Mouse (Mus musculus) hindbrain, embryonic 13.5 days (tissue): ENCODE results near the gene Emilin2. TPM values are rescaled to one million over a fixed set of nuclear protein-coding genes. Genes with fewer than 3 reads are reported as not detected.

Experiments
- ATAC-seq: fragments of 200-750 bp; cut with Nextera tagmentation; 2 replicates; pipeline ENCODE4 v1.8.0; 2017; ENCODE audit warnings: moderate TSS enrichment; ENCODE audit not compliant: low FRiP score
- H3K27ac ChIP-seq: fragments of 300-500 bp; sonication (generic); 2 replicates; pipeline ENCODE4 v1.5.1; 2015; ENCODE audit warnings: inconsistent platforms, mild to moderate bottlenecking, moderate library complexity
- H3K27me3 ChIP-seq: fragments of 300-500 bp; sonication (generic); 2 replicates; pipeline ENCODE4 v1.6.1; 2015; ENCODE audit warnings: mild to moderate bottlenecking, inconsistent platforms
- H3K36me3 ChIP-seq: fragments of 300-500 bp; sonication (generic); 2 replicates; pipeline ENCODE4 v1.6.1; 2015; ENCODE audit warnings: mild to moderate bottlenecking, inconsistent platforms
- H3K4me1 ChIP-seq: fragments of 300-500 bp; sonication (generic); replicated peaks from 2 replicates; pipeline ENCODE4 v1.6.1; 2015; ENCODE audit warnings: inconsistent platforms
- H3K4me2 ChIP-seq: fragments of 300-500 bp; sonication (generic); 2 replicates; pipeline ENCODE4 v1.6.1; 2015; ENCODE audit warnings: inconsistent platforms, mild to moderate bottlenecking, moderate library complexity
- H3K4me3 ChIP-seq: fragments of 300-500 bp; sonication (generic); 2 replicates; pipeline ENCODE4 v1.5.1; 2015; ENCODE audit warnings: mild to moderate bottlenecking, inconsistent platforms
- H3K9ac ChIP-seq: fragments of 300-500 bp; sonication (generic); 2 replicates; pipeline ENCODE4 v1.6.1; 2015; ENCODE audit warnings: mild to moderate bottlenecking, inconsistent platforms
- H3K9me3 ChIP-seq: fragments of 300-500 bp; sonication (generic); 2 replicates; pipeline ENCODE4 v1.6.1; 2016; ENCODE audit warnings: inconsistent platforms
- WGBS: fragments of 180-500 bp; shearing (Covaris S2); methylation state at CpG from one replicate; pipeline ENCODE4 v1.1.7; 2015; 5-methylcytosine and 5-hydroxymethylcytosine counted together
- polyA plus RNA-seq: library from polyadenylated mRNA; unstranded; fragments of >200 nt; fragmentation: Nextera tagmentation; extraction: Ambion mirVana; gene quantifications from 2 replicates; pipeline ENCODE4 v1.2.1, GENCODE M21; 2015

Gene Emilin2
- polyA plus RNA-seq, 1 experiment from 2014 or later = 2.2 TPM

DNA sequence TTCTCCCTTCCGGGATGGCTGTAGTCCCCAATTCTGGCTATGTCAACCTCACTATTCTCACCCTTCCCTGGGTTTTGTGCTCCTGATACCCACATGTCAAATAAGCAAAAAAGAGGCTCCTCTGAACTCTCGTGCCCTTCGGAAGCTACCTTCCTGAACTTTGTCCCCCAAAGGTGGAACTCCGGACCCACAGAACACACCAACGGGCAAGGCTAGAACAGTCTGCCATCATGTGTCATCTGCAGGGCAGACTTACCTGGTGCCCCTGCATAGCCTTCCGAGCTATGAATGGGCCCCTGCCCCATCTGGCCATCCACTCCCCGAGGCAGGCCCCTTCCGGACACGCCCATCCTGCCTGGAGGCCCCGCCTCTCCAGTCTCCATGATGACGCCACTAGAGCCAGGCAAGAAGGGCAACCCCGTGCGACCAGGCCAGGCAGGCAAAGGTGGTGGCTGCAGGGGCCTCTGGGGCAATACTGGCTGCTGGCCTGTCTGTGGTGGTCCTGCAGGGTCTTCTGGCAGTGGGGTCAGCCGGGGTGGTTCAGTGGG is 55.6 kb downstream of the Emilin2 start:
- ATAC-seq = no peak
- Histone ChIP-seq H3K27me3 (no peaks in the 10 kb centered on the region), H3K9ac (no peak overlapping the region), H3K4me1 (peaks cover 10% of the 10 kb centered on the region; the same call in 1 of the 2 replicates), H3K36me3 (peaks cover 5% of the 10 kb centered on the region; the same call in 1 of the 2 replicates), H3K4me3 (no peak overlapping the region), H3K27ac (no peak overlapping the region), H3K4me2 (no peak overlapping the region), H3K9me3 (no peaks in the 10 kb centered on the region)
- WGBS = 89% methylated on average over 14 of the region's 14 CpGs

DNA sequence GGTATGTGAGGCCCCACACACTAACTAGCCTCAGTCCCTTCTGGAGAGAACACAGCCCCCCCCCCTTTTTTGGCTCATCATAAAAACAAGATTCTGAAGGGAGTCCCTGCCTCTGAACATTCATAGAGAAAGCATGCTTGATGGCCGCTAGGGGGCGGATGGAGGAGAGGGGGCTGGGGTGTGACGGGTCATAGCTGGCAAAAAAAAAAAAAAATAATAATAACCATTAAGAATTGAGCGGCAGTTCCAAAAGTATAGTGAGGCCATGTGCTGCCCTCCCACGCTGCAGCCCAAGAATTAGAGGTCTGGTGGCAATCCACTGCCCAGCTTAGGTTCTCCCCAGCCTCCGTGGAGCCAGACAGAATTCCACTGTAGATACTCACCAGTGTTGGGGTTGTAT is 57.0 kb downstream of the Emilin2 start:
- no peaks in the 10 kb centered on the region for H3K27me3 ChIP-seq
- H3K4me2 ChIP-seq = no peak overlapping the region
- H3K27ac ChIP-seq = no peak overlapping the region
- H3K4me1 ChIP-seq = peaks cover 10% of the 10 kb centered on the region; the same call in 1 of the 2 replicates
- WGBS = 61% methylated on average over 6 of the region's 6 CpGs
- no peak overlapping the region for H3K9ac ChIP-seq
- no peak for ATAC-seq
- peaks cover 16% of the 10 kb centered on the region for H3K36me3 ChIP-seq
- H3K4me3 ChIP-seq = no peak overlapping the region
- no peaks in the 10 kb centered on the region for H3K9me3 ChIP-seq

- ATAC-seq = no peak
- Histone ChIP-seq H3K4me1 (peaks cover 10% of the 10 kb centered on the region; the same call in 1 of the 2 replicates), H3K9me3 (no peaks in the 10 kb centered on the region), H3K9ac (no peak overlapping the region), H3K27ac (no peak overlapping the region), H3K27me3 (no peaks in the 10 kb centered on the region), H3K4me2 (no peak overlapping the region), H3K4me3 (no peak overlapping the region), H3K36me3 (peaks cover 19% of the 10 kb centered on the region)
- 93% methylated on average over 5 of the region's 5 CpGs for WGBS
Measured at GRCm38 (mm10) chr17:71254106-71254505, 57.7 kb downstream of the Emilin2 start.

DNA sequence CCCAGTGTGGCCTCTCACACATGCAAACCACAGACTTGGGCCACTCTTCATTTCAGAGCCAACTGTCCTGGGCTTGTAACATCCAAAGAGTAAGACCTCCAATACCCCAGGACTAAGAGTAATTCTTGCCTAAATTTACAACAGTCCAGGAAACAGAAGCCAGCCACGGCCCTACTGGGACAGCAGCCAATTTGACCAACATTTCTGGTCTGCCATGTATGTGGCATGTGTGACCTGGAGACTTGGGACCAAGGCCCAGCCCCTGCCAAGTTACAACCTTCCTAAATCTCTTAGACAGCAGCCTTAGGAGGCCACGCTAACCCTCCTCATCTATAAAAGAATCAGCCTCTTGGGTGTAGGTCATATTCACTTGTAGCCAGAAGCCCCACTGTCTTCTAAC is 58.4 kb downstream of the Emilin2 start:
- Histone ChIP-seq H3K4me3 (no peak overlapping the region), H3K27ac (no peak overlapping the region), H3K4me1 (peaks cover 10% of the 10 kb centered on the region; the same call in 1 of the 2 replicates), H3K36me3 (peaks cover 26% of the 10 kb centered on the region), H3K27me3 (no peaks in the 10 kb centered on the region), H3K9me3 (no peaks in the 10 kb centered on the region), H3K4me2 (no peak overlapping the region), H3K9ac (no peak overlapping the region)
- ATAC-seq = no peak
- WGBS = 96% methylated on average over 2 of the region's 2 CpGs

- Histone ChIP-seq H3K36me3 (peaks cover 38% of the 10 kb centered on the region), H3K27ac (no peak overlapping the region)
Measured at GRCm38 (mm10) chr17:71252101-71252500, 59.7 kb downstream of the Emilin2 start.

DNA sequence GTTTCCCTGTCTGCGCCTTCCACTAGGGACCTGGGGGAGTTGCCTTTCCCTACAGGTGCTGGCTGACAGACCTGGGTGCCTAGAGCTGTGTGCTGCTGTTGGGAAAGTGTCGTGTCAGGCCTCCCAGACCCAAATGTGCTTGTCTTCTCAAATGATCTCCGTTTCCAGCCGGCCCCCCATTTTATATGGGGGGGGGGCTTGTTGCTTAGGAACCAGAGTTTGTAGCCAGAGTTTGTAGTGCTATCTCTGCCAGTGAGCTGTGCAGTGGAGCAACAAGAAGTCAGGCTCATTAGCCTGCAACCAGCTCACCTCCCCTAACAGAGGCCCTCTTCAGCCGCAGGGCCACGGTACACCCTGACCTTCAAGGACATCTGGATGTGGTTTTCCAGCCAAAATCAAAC is 60.2 kb downstream of the Emilin2 start:
- Histone ChIP-seq H3K9me3 (no peaks in the 10 kb centered on the region), H3K4me2 (no peak overlapping the region), H3K27me3 (no peaks in the 10 kb centered on the region), H3K27ac (no peak overlapping the region), H3K4me3 (no peak overlapping the region), H3K9ac (no peak overlapping the region), H3K4me1 (peaks cover 10% of the 10 kb centered on the region; the same call in 1 of the 2 replicates), H3K36me3 (peaks cover 43% of the 10 kb centered on the region)
- 73% methylated on average over 6 of the region's 6 CpGs for WGBS
- ATAC-seq = no peak

More at GRCm38 (mm10) chr17:71252101-71252500, 59.7 kb downstream of the Emilin2 start:
- 91% methylated on average over 9 of the region's 9 CpGs for WGBS
- ATAC-seq = no peak
- H3K9ac ChIP-seq = no peak overlapping the region
- H3K4me3 ChIP-seq = no peak overlapping the region
- H3K27me3 ChIP-seq = no peaks in the 10 kb centered on the region
- peaks cover 10% of the 10 kb centered on the region; the same call in 1 of the 2 replicates for H3K4me1 ChIP-seq
- no peak overlapping the region for H3K4me2 ChIP-seq
- H3K9me3 ChIP-seq = no peaks in the 10 kb centered on the region

DNA sequence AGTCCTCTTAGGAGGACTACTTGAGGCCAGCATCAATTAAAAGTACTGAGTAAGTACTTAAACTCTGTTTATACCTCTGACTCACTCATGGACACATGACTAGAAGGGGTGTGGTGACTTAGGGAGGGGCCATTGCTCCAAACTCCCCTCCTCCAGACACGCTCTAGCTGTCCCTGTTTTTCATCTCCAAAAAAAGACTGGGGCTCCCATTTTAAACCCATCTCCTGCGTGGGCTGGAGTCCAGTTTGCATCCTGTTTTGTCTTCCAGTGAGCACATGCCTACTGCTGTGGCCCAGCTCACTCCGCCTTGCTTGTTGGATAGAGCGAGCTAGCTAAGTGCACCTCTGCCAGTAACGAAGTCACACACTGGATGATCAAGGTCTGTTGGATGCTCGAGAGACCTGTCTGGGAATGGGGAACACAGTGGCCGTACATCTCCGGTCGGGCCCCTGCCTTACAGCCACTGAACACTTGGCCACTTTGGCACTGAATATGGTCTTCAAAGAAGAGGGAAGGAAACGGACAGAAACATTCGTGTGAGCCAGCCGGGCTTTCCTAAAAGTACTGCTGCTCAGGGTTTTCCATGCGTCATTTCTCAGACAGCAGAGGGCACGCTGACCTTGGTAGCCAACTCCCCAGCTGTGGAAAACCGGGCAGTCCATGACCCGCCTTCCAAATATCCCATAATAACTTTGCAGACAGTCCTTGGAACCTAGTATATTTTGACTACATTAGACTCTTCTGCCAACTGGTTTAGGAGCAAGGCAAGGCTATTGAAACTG is 60.8 kb downstream of the Emilin2 start:
- ATAC-seq = no peak

DNA sequence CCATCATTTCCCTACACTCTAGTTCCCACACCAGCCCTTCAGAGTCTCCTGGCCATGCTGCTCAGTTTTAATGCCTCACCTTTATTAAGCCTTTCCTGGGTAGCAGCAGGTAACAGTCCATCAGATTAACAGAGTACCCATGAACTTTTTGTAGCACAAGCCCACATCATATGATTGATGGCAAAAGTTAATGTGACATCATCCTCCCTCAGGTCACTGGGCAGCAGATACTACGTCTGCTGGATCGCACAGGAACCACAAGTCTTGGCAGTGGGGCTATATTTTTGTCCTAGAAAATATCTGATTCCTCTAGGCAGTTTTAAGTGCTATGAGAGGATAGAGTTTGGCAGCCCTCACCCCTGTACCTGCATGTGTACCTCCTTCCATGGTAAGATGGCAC is 61.7 kb downstream of the Emilin2 start:
- Histone ChIP-seq H3K27ac (no peak overlapping the region), H3K9me3 (no peaks in the 10 kb centered on the region), H3K4me2 (no peak overlapping the region), H3K4me3 (no peak overlapping the region), H3K36me3 (peaks cover 59% of the 10 kb centered on the region), H3K9ac (no peak overlapping the region), H3K4me1 (peaks cover 10% of the 10 kb centered on the region; the same call in 1 of the 2 replicates), H3K27me3 (no peaks in the 10 kb centered on the region)
- no peak for ATAC-seq
- WGBS = 87% methylated on average over 2 of the region's 2 CpGs

More for the DNA sequence above, 60.8 kb downstream of the Emilin2 start:
- Histone ChIP-seq H3K36me3 (peaks cover 49% of the 10 kb centered on the region), H3K4me1 (peaks cover 10% of the 10 kb centered on the region; the same call in 1 of the 2 replicates), H3K4me3 (no peak overlapping the region), H3K27me3 (no peaks in the 10 kb centered on the region), H3K4me2 (no peak overlapping the region), H3K9ac (no peak overlapping the region), H3K27ac (no peak overlapping the region), H3K9me3 (no peaks in the 10 kb centered on the region)
- WGBS = 88% methylated on average over 16 of the region's 16 CpGs

DNA sequence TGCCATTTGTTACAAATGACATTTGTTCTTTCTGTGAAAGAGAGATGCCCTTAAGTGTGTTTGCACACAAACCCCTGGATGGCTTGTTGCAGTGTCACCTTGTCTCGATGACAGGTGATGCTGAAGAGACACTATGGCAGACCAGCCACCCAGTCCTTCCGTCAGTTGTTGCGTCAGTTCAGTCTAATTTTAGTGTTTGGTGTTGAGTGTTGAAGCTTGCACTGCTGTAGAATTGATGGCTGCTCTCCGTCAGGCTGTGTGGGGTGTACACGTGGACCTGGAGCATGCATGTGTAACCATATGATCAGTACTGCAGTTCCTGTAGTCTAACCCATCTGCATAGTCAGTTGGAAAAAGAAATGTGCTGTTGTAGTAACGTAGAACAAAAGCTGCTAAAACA is 62.8 kb downstream of the Emilin2 start:
- Histone ChIP-seq H3K27ac (no peak overlapping the region), H3K4me3 (no peak overlapping the region), H3K36me3 (peaks cover 70% of the 10 kb centered on the region), H3K4me2 (no peak overlapping the region), H3K27me3 (no peaks in the 10 kb centered on the region), H3K9me3 (no peaks in the 10 kb centered on the region), H3K4me1 (peaks cover 10% of the 10 kb centered on the region; the same call in 1 of the 2 replicates), H3K9ac (no peak overlapping the region)
- WGBS = 87% methylated on average over 6 of the region's 6 CpGs
- ATAC-seq = no peak

GRCm38 (mm10) chr17:71246022-71246421 is 65.8 kb downstream of the Emilin2 start:
- Histone ChIP-seq H3K9me3 (no peaks in the 10 kb centered on the region), H3K36me3 (peaks cover 93% of the 10 kb centered on the region), H3K4me3 (no peak overlapping the region), H3K9ac (no peak overlapping the region), H3K4me1 (no peaks in the 10 kb centered on the region), H3K4me2 (no peak overlapping the region), H3K27ac (no peak overlapping the region), H3K27me3 (no peaks in the 10 kb centered on the region)
- 91% methylated on average over 4 of the region's 4 CpGs for WGBS
- ATAC-seq = no peak

GRCm38 (mm10) chr17:71245133-71245532 is 66.6 kb downstream of the Emilin2 start:
- Histone ChIP-seq H3K4me1 (no peaks in the 10 kb centered on the region), H3K4me3 (no peak overlapping the region), H3K9me3 (no peaks in the 10 kb centered on the region), H3K36me3 (peaks cover 95% of the 10 kb centered on the region), H3K4me2 (no peak overlapping the region), H3K9ac (no peak overlapping the region), H3K27ac (no peak overlapping the region), H3K27me3 (no peaks in the 10 kb centered on the region)
- WGBS = 98% methylated on average over 15 of the region's 15 CpGs
- ATAC-seq = no peak

GRCm38 (mm10) chr17:71242666-71243065 is 69.1 kb downstream of the Emilin2 start:
- Histone ChIP-seq H3K9ac (no peak overlapping the region), H3K27me3 (no peaks in the 10 kb centered on the region), H3K4me1 (no peaks in the 10 kb centered on the region), H3K27ac (no peak overlapping the region), H3K4me3 (no peak overlapping the region), H3K4me2 (no peak overlapping the region), H3K36me3 (peaks cover 96% of the 10 kb centered on the region), H3K9me3 (no peaks in the 10 kb centered on the region)
- ATAC-seq = no peak
- 95% methylated on average over 7 of the region's 7 CpGs for WGBS

GRCm38 (mm10) chr17:71240811-71241210 is 71.0 kb downstream of the Emilin2 start:
- Histone ChIP-seq H3K4me2 (no peak overlapping the region), H3K4me3 (no peak overlapping the region), H3K9ac (no peak overlapping the region), H3K36me3 (peaks cover 87% of the 10 kb centered on the region), H3K9me3 (no peaks in the 10 kb centered on the region), H3K4me1 (no peaks in the 10 kb centered on the region), H3K27ac (no peak overlapping the region), H3K27me3 (no peaks in the 10 kb centered on the region)
- WGBS = 94% methylated on average over 9 of the region's 9 CpGs
- no peak for ATAC-seq
